Mouse (Mus musculus) intestine, embryonic 16.5 days (tissue): ENCODE results near the gene Dnaic1. TPM values are rescaled to one million over a fixed set of nuclear protein-coding genes. Genes with fewer than 3 reads are reported as not detected.

Experiments
- ATAC-seq: fragments of 200-750 bp; cut with Nextera tagmentation; 2 replicates; pipeline ENCODE4 v1.8.0; 2017; ENCODE audit warnings: moderate TSS enrichment, moderate library complexity
- H3K27ac ChIP-seq: fragments of 300-500 bp; sonication (generic); 2 replicates; pipeline ENCODE4 v1.5.1; 2014; ENCODE audit warnings: mild to moderate bottlenecking, low read length
- H3K27me3 ChIP-seq: fragments of 300-500 bp; sonication (generic); replicated peaks from 2 replicates; pipeline ENCODE4 v1.6.1; 2014; ENCODE audit warnings: low read length, control low read depth, mixed read lengths; ENCODE audit not compliant: control insufficient read depth, insufficient read depth
- H3K36me3 ChIP-seq: fragments of 300-500 bp; sonication (generic); 2 replicates; pipeline ENCODE4 v1.6.1; 2014; ENCODE audit warnings: low read length, control low read depth; ENCODE audit not compliant: control insufficient read depth, insufficient read depth
- H3K4me1 ChIP-seq: fragments of 300-500 bp; sonication (generic); 2 replicates; pipeline ENCODE4 v1.6.1; 2014; ENCODE audit warnings: low read length, control low read depth, mixed read lengths; ENCODE audit not compliant: control insufficient read depth, insufficient read depth
- H3K4me2 ChIP-seq: fragments of 300-500 bp; sonication (generic); 2 replicates; pipeline ENCODE4 v1.6.1; 2014; ENCODE audit warnings: low read depth, low read length, control low read depth
- H3K4me3 ChIP-seq: fragments of 300-500 bp; sonication (generic); 2 replicates; pipeline ENCODE4 v1.5.1; 2014; ENCODE audit warnings: mild to moderate bottlenecking, low read length
- H3K9ac ChIP-seq: fragments of 300-500 bp; sonication (generic); 2 replicates; pipeline ENCODE4 v1.6.1; 2014; ENCODE audit warnings: low read depth, low read length
- H3K9me3 ChIP-seq: fragments of 300-500 bp; sonication (generic); 2 replicates; pipeline ENCODE4 v1.6.1; 2016; ENCODE audit warnings: low read length, control low read depth; ENCODE audit not compliant: control insufficient read depth
- WGBS: fragments of 180-500 bp; shearing (Covaris S2); extraction: QIAGEN DNeasy Blood & Tissue Kit; methylation state at CpG from one replicate; pipeline ENCODE4 v1.1.7; 2014; 5-methylcytosine and 5-hydroxymethylcytosine counted together
- polyA plus RNA-seq: library from polyadenylated mRNA; unstranded; fragments of >200 nt; fragmentation: Nextera tagmentation; extraction: Ambion mirVana; gene quantifications from 2 replicates; pipeline ENCODE4 v1.2.1, GENCODE M21; 2015

Dnaic1 gene
- polyA plus RNA-seq, result 3.5 and 4.2 TPM in 2 replicates

GRCm38 (mm10) chr4:41569411-41569885 is at the start of gene Dnaic1, which contains the start of gene Fam219a:
TSS of gene Dnaic1 (plus strand) at chr4:41569775.
TSS of gene Fam219a (minus strand) at chr4:41569538.
- Histone ChIP-seq H3K4me3 (peak within 1 kb of the TSS; percentile 79), H3K9me3 (no peaks in the 10 kb centered on the region), H3K27me3 (no peaks in the 10 kb centered on the region; the same call in 1 of the 2 replicates), H3K27ac (peak within 1 kb of the TSS; percentile 57), H3K36me3 (no peaks in the 10 kb centered on the region), H3K4me1 (peaks cover 9% of the 10 kb centered on the region; the same call in 1 of the 2 replicates), H3K9ac (peak within 1 kb of the TSS; percentile 75), H3K4me2 (peak within 1 kb of the TSS; percentile 96)
- 0% methylated on average over 41 of the region's 41 CpGs for WGBS
- peak; percentile 100 for ATAC-seq

- H3K4me1 ChIP-seq, result peaks cover 18% of the 10 kb centered on the region; the same call in 1 of the 2 replicates
- H3K27me3 ChIP-seq, result no peaks in the 10 kb centered on the region; the same call in 1 of the 2 replicates
- WGBS, result 35% methylated on average over 14 of the region's 14 CpGs
- no peak overlapping the region for H3K4me3 ChIP-seq
- no peak overlapping the region for H3K27ac ChIP-seq
- no peak overlapping the region for H3K9ac ChIP-seq
- no peak overlapping the region for H3K4me2 ChIP-seq
- ATAC-seq, result no peak
- no peaks in the 10 kb centered on the region for H3K36me3 ChIP-seq
- H3K9me3 ChIP-seq, result no peaks in the 10 kb centered on the region
Measured at GRCm38 (mm10) chr4:41520641-41521040, 48.9 kb upstream of the Dnaic1 start.

GRCm38 (mm10) chr4:41522136-41522535 is 47.4 kb upstream of the Dnaic1 start:
- ATAC-seq, result peak; percentile 54
- Histone ChIP-seq H3K9me3 (no peaks in the 10 kb centered on the region), H3K9ac (no peak overlapping the region), H3K4me1 (peaks cover 18% of the 10 kb centered on the region; the same call in 1 of the 2 replicates), H3K27ac (peak overlapping the region; percentile 46; the same call in 1 of the 2 replicates), H3K4me2 (no peak overlapping the region), H3K36me3 (no peaks in the 10 kb centered on the region), H3K4me3 (no peak overlapping the region), H3K27me3 (no peaks in the 10 kb centered on the region; the same call in 1 of the 2 replicates)
- 57% methylated on average over 6 of the region's 6 CpGs for WGBS

GRCm38 (mm10) chr4:41522788-41523187 is 46.8 kb upstream of the Dnaic1 start:
- Histone ChIP-seq H3K4me1 (peaks cover 18% of the 10 kb centered on the region; the same call in 1 of the 2 replicates), H3K4me3 (no peak overlapping the region), H3K9me3 (no peaks in the 10 kb centered on the region), H3K9ac (no peak overlapping the region), H3K36me3 (no peaks in the 10 kb centered on the region), H3K27me3 (no peaks in the 10 kb centered on the region; the same call in 1 of the 2 replicates), H3K27ac (no peak overlapping the region), H3K4me2 (no peak overlapping the region)
- WGBS, result 44% methylated on average over 5 of the region's 5 CpGs
- ATAC-seq, result no peak

GRCm38 (mm10) chr4:41523839-41524238 is 45.7 kb upstream of the Dnaic1 start:
- H3K4me2 ChIP-seq, result no peak overlapping the region
- ATAC-seq, result no peak
- no peaks in the 10 kb centered on the region for H3K9me3 ChIP-seq
- no peaks in the 10 kb centered on the region for H3K36me3 ChIP-seq
- 78% methylated on average over 7 of the region's 7 CpGs for WGBS
- H3K27me3 ChIP-seq, result peaks cover 2% of the 10 kb centered on the region; the same call in 1 of the 2 replicates
- no peak overlapping the region for H3K27ac ChIP-seq
- peaks cover 22% of the 10 kb centered on the region; the same call in 1 of the 2 replicates for H3K4me1 ChIP-seq
- H3K4me3 ChIP-seq, result no peak overlapping the region
- H3K9ac ChIP-seq, result no peak overlapping the region

- H3K27ac ChIP-seq, result no peak overlapping the region
- no peaks in the 10 kb centered on the region for H3K9me3 ChIP-seq
- peak; percentile 77 for ATAC-seq
- no peak overlapping the region for H3K4me3 ChIP-seq
- no peak overlapping the region for H3K9ac ChIP-seq
- H3K4me2 ChIP-seq, result no peak overlapping the region
- peaks cover 14% of the 10 kb centered on the region; the same call in 1 of the 2 replicates for H3K4me1 ChIP-seq
- WGBS, result 60% methylated on average over 9 of the region's 9 CpGs
- H3K27me3 ChIP-seq, result peaks cover 2% of the 10 kb centered on the region; the same call in 1 of the 2 replicates
- no peaks in the 10 kb centered on the region for H3K36me3 ChIP-seq
Measured at GRCm38 (mm10) chr4:41524829-41525228, 44.7 kb upstream of the Dnaic1 start.

- Histone ChIP-seq H3K4me2 (no peak overlapping the region), H3K36me3 (no peaks in the 10 kb centered on the region), H3K4me1 (peaks cover 7% of the 10 kb centered on the region; the same call in 1 of the 2 replicates), H3K9ac (no peak overlapping the region), H3K27me3 (peaks cover 2% of the 10 kb centered on the region; the same call in 1 of the 2 replicates), H3K4me3 (no peak overlapping the region), H3K27ac (no peak overlapping the region), H3K9me3 (no peaks in the 10 kb centered on the region)
- ATAC-seq, result no peak
- WGBS, result 61% methylated on average over 7 of the region's 7 CpGs
Measured at GRCm38 (mm10) chr4:41526553-41526952, 43.0 kb upstream of the Dnaic1 start.

- ATAC-seq, result no peak
- Histone ChIP-seq H3K27ac (no peak overlapping the region), H3K9ac (no peak overlapping the region), H3K9me3 (no peaks in the 10 kb centered on the region), H3K4me1 (peaks cover 7% of the 10 kb centered on the region; the same call in 1 of the 2 replicates), H3K4me2 (no peak overlapping the region), H3K4me3 (no peak overlapping the region), H3K36me3 (no peaks in the 10 kb centered on the region), H3K27me3 (peaks cover 2% of the 10 kb centered on the region; the same call in 1 of the 2 replicates)
- WGBS, result 45% methylated on average over 13 of the region's 13 CpGs
Measured at GRCm38 (mm10) chr4:41527076-41527475, 42.5 kb upstream of the Dnaic1 start.

- WGBS, result 34% methylated on average over 8 of the region's 8 CpGs
- no peaks in the 10 kb centered on the region for H3K36me3 ChIP-seq
- no peak overlapping the region for H3K4me2 ChIP-seq
- H3K27me3 ChIP-seq, result peaks cover 2% of the 10 kb centered on the region; the same call in 1 of the 2 replicates
- H3K4me3 ChIP-seq, result no peak overlapping the region
- H3K9ac ChIP-seq, result no peak overlapping the region
- no peaks in the 10 kb centered on the region for H3K9me3 ChIP-seq
- peaks cover 4% of the 10 kb centered on the region; the same call in 1 of the 2 replicates for H3K4me1 ChIP-seq
- no peak overlapping the region for H3K27ac ChIP-seq
- no peak for ATAC-seq
Measured at GRCm38 (mm10) chr4:41527996-41528395, 41.6 kb upstream of the Dnaic1 start.
